Mouse (Mus musculus) myocyte (in vitro differentiated cells): ENCODE results near the gene Gpc6. TPM values are rescaled to one million over a fixed set of nuclear protein-coding genes. Genes with fewer than 3 reads are reported as not detected.

Source experiments
- H3K27me3 ChIP-seq: one replicate; pipeline ENCODE4 v1.6.1; 2011; ENCODE audit not compliant: control insufficient read depth, insufficient read depth, insufficient read length
- H3K36me3 ChIP-seq: one replicate; pipeline ENCODE4 v1.6.1; 2011; ENCODE audit not compliant: control insufficient read depth, insufficient read depth
- H3K4me2 ChIP-seq: one replicate; pipeline ENCODE4 v1.6.1; 2011; ENCODE audit warnings: low read depth, control low read depth
- H3K4me3 ChIP-seq: one replicate; pipeline ENCODE4 v1.5.1; 2011; ENCODE audit warnings: mild to moderate bottlenecking, control low read depth, moderate library complexity
- H3K79me2 ChIP-seq: one replicate; pipeline ENCODE4 v1.6.1; 2011; ENCODE audit not compliant: control insufficient read depth, insufficient read depth
- H3ac ChIP-seq: one replicate; pipeline ENCODE4 v1.6.1; 2011; ENCODE audit not compliant: control insufficient read depth, insufficient read length
- CEBPB ChIP-seq: IDR thresholded peaks from 2 replicates; pipeline ENCODE4 v1.6.1; 2011; ENCODE audit warnings: mild to moderate bottlenecking, moderate library complexity; ENCODE audit not compliant: poor library complexity, insufficient read depth, severe bottlenecking
- E2F4 ChIP-seq: IDR thresholded peaks from one replicate; pipeline ENCODE4 v1.6.1; 2011; ENCODE audit warnings: mild to moderate bottlenecking, control low read depth, moderate library complexity; ENCODE audit not compliant: insufficient read depth
- MAX ChIP-seq: IDR thresholded peaks from one replicate; pipeline ENCODE4 v1.6.1; 2011; ENCODE audit warnings: low read depth, mild to moderate bottlenecking, control low read depth
- MYOD1 ChIP-seq, 3 experiments: IDR thresholded peaks; one replicate each; pipeline ENCODE4 v1.6.1; 2011; ENCODE audit warnings: control low read depth in 2 of 3, low read depth in 2 of 3, mild to moderate bottlenecking in 2 of 3, moderate library complexity in 1 of 3; ENCODE audit not compliant: insufficient read length in 2 of 3, control insufficient read depth in 1 of 3
- MYOG ChIP-seq, 3 experiments: IDR thresholded peaks; one replicate each; pipeline ENCODE4 v1.6.1; 2011; ENCODE audit warnings: control low read depth in 2 of 3, low read depth in 2 of 3, mild to moderate bottlenecking in 2 of 3; ENCODE audit not compliant: insufficient read length in 2 of 3, control insufficient read depth in 1 of 3, insufficient read depth in 1 of 3
- POLR2A ChIP-seq: IDR thresholded peaks from one replicate; pipeline ENCODE4 v1.6.1; 2011; ENCODE audit warnings: low read depth, mild to moderate bottlenecking, control low read depth, moderate library complexity; ENCODE audit not compliant: insufficient read length
- POLR2AphosphoS2 ChIP-seq: IDR thresholded peaks from one replicate; pipeline ENCODE4 v1.6.1; 2011; ENCODE audit warnings: low read depth, control low read depth; ENCODE audit not compliant: insufficient read length
- REST ChIP-seq: IDR thresholded peaks from one replicate; pipeline ENCODE4 v1.6.1; 2011; ENCODE audit warnings: mild to moderate bottlenecking, control low read depth, moderate library complexity; ENCODE audit not compliant: insufficient read depth, insufficient read length
- SRF ChIP-seq: IDR thresholded peaks from one replicate; pipeline ENCODE4 v1.6.1; 2011; ENCODE audit warnings: low read depth; ENCODE audit not compliant: control insufficient read depth, insufficient read length
- TCF12 ChIP-seq: IDR thresholded peaks from one replicate; pipeline ENCODE4 v1.6.1; 2011; ENCODE audit warnings: mild to moderate bottlenecking, control low read depth; ENCODE audit not compliant: poor library complexity, insufficient read depth, severe bottlenecking
- TCF3 ChIP-seq: IDR thresholded peaks from one replicate; pipeline ENCODE4 v1.6.1; 2011; ENCODE audit warnings: low read depth, control low read depth; ENCODE audit not compliant: insufficient read length
- USF1 ChIP-seq: IDR thresholded peaks from one replicate; pipeline ENCODE4 v1.6.1; 2011; ENCODE audit warnings: low read depth, mild to moderate bottlenecking, control low read depth, moderate library complexity
- polyA plus RNA-seq: library from polyadenylated mRNA; unstranded; fragments of >200 nt; fragmentation: generic; extraction: Trizol; gene quantifications from one replicate; pipeline ENCODE4 v1.2.1, GENCODE M21; 2012; ENCODE audit warnings: missing spikeins

Gene Gpc6
- polyA plus RNA-seq, 1 experiment = 5.0 TPM

- no peaks in the 10 kb centered on the region for H3K79me2 ChIP-seq
Measured at GRCm38 (mm10) chr14:117337271-117337670, 412.2 kb downstream of the Gpc6 start.

DNA sequence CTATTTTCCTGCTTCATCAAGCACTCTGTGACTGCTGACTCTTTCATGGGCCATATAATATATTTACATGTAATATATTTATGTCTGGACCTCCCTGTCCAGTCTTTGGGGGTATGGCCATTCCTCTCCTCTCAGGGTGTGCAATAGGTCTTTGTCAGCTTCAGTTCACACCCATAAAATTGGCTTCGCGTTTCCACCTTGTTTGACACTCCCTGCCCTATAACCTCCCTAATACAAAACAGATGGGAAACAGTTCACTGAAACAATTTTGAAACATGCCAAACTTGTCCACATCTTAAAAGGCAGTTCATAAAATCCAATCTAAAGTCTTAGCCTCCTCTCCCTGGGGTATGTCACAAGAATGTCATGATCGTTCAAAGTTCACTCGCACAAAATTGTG, 415.4 kb downstream of the Gpc6 start:
- Histone ChIP-seq H3K79me2 (no peaks in the 10 kb centered on the region), H3K27me3 (no peaks in the 10 kb centered on the region), H3ac (no peak overlapping the region), H3K4me3 (no peak overlapping the region), H3K36me3 (no peaks in the 10 kb centered on the region), H3K4me2 (no peak overlapping the region)
- no peak for TF ChIP-seq REST
- no peak for TF ChIP-seq E2F4

More at GRCm38 (mm10) chr14:117337271-117337670, 412.2 kb downstream of the Gpc6 start:
- H3K27me3 ChIP-seq = no peaks in the 10 kb centered on the region
- H3K4me3 ChIP-seq = no peak overlapping the region
- TF ChIP-seq POLR2A = no peak
- H3ac ChIP-seq = no peak overlapping the region
- H3K36me3 ChIP-seq = no peaks in the 10 kb centered on the region
- no peak overlapping the region for H3K4me2 ChIP-seq

GRCm38 (mm10) chr14:117344505-117344904, 419.4 kb downstream of the Gpc6 start:
- Histone ChIP-seq H3K79me2 (no peaks in the 10 kb centered on the region), H3ac (no peak overlapping the region), H3K36me3 (no peaks in the 10 kb centered on the region), H3K4me3 (no peak overlapping the region), H3K4me2 (no peak overlapping the region), H3K27me3 (no peaks in the 10 kb centered on the region)
- TF ChIP-seq SRF = no peak
- TF ChIP-seq TCF3 = no peak
- TF ChIP-seq USF1 = no peak
- TF ChIP-seq POLR2AphosphoS2 = no peak
- no peak for TF ChIP-seq POLR2A
- TF ChIP-seq REST = no peak
- TF ChIP-seq E2F4 = no peak
- TF ChIP-seq MYOD1 (IDR thresholded peaks at IDR 0.05; ENCODE audit: control insufficient read depth in 1 of 3, insufficient read length in 2 of 3, low read depth in 2 of 3) = no peak
- no peak for TF ChIP-seq MYOG (IDR thresholded peaks at IDR 0.05; ENCODE audit: control insufficient read depth in 1 of 3, insufficient read depth in 1 of 3, insufficient read length in 2 of 3, low read depth in 2 of 3)
- no peak for TF ChIP-seq TCF12
- TF ChIP-seq MAX = no peak

GRCm38 (mm10) chr14:117346372-117346885, 421.3 kb downstream of the Gpc6 start:
- H3K4me2 ChIP-seq = no peak overlapping the region
- H3K36me3 ChIP-seq = no peaks in the 10 kb centered on the region
- H3K4me3 ChIP-seq = no peak overlapping the region
- no peaks in the 10 kb centered on the region for H3K79me2 ChIP-seq
- TF ChIP-seq TCF3 (no peak), MYOD1 (IDR thresholded peaks at IDR 0.05; ENCODE audit: control insufficient read depth in 1 of 3, insufficient read length in 2 of 3, low read depth in 2 of 3) (no peak), MAX (no peak), SRF (no peak), CEBPB (no peak), POLR2AphosphoS2 (no peak), REST (no peak), POLR2A (no peak), E2F4 (no peak), TCF12 (no peak), MYOG (IDR thresholded peaks at IDR 0.05; ENCODE audit: control insufficient read depth in 1 of 3, insufficient read depth in 1 of 3, insufficient read length in 2 of 3, low read depth in 2 of 3) (no peak), USF1 (no peak)
- H3K27me3 ChIP-seq = no peaks in the 10 kb centered on the region
- H3ac ChIP-seq = no peak overlapping the region

DNA sequence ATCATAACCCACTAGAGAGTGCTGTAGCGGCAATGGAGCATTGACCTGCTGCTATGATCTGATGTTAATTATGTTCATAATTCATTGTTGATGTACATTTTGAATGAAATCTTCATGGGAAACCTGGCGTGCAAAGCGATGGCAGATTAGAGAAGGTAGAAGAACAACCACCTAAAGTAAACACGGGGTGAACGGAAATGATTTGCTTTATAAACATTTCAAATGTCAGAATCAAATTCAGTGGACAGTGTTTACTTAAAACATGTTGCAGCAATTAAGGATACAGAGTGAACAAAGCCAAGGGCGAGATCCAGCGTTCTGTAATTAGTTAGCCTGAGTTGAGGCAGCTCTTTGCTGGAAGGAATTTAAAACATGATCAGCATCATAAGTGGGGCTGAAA, 426.2 kb downstream of the Gpc6 start:
- Histone ChIP-seq H3K79me2 (no peaks in the 10 kb centered on the region), H3K4me3 (no peak overlapping the region), H3K27me3 (no peaks in the 10 kb centered on the region), H3K36me3 (no peaks in the 10 kb centered on the region), H3K4me2 (no peak overlapping the region), H3ac (no peak overlapping the region)
- no peak for TF ChIP-seq TCF12
- TF ChIP-seq MYOG (IDR thresholded peaks at IDR 0.05; ENCODE audit: control insufficient read depth in 1 of 3, insufficient read depth in 1 of 3, insufficient read length in 2 of 3, low read depth in 2 of 3) = no peak
- no peak for TF ChIP-seq POLR2A
- TF ChIP-seq REST = no peak
- TF ChIP-seq SRF = no peak
- TF ChIP-seq CEBPB = no peak
- no peak for TF ChIP-seq MYOD1 (IDR thresholded peaks at IDR 0.05; ENCODE audit: control insufficient read depth in 1 of 3, insufficient read length in 2 of 3, low read depth in 2 of 3)
- TF ChIP-seq E2F4 = no peak
